Mouse (Mus musculus) splenic B cell, adult 2 months (primary cell): ENCODE data around the gene Cfap77.
A peak's percentile ranks its signal among the peaks of the same experiment; 100 is the strongest.

Source experiments
- DNase-seq: peaks from one replicate; pipeline ENCODE4 v3.0.0-alpha.2; 2011; ENCODE audit warnings: low read depth, low spot score
- H3K27me3 ChIP-seq: 2 replicates; pipeline ENCODE4 v1.6.1; 2012; ENCODE audit warnings: mild to moderate bottlenecking, low read length, moderate library complexity, mixed read lengths; ENCODE audit not compliant: control insufficient read depth, poor library complexity, insufficient read depth, severe bottlenecking
- H3K36me3 ChIP-seq: 2 replicates; pipeline ENCODE4 v1.6.1; 2012; ENCODE audit warnings: mild to moderate bottlenecking, low read length, moderate library complexity, mixed read lengths; ENCODE audit not compliant: control insufficient read depth, poor library complexity, insufficient read depth, severe bottlenecking

Cfap77 gene

GRCm38 (mm10) chr2:29031951-29032350 lies 22.9 kb downstream of the Cfap77 start:
- no peaks in the 10 kb centered on the region for H3K27me3 ChIP-seq
- no peaks in the 10 kb centered on the region for H3K36me3 ChIP-seq
- DNase-seq = no peak

- no peaks in the 10 kb centered on the region for H3K36me3 ChIP-seq
- no peaks in the 10 kb centered on the region for H3K27me3 ChIP-seq
These were observed 24.7 kb downstream of the Cfap77 start for GRCm38 (mm10) chr2:29030048-29030734.

DNA sequence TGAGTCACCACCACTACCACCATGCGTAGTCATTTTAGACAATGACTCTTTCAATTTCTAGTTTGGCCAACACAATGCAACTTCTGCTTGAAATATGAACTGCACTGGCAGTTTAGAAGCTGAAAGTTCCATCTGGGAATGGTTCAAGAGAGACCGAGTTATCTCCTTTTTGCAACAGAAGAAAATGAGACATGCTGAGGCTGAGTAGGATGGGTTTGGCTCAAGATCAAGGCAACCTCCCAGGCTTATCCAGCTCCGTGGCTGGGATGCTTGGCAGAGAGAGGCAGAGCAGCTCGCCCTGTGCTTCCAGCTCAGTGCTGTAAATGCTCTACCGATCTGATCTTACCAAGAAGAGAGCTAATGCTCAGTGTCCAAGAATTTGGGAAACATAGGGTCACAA lies 29.6 kb downstream of the Cfap77 start:
- H3K36me3 ChIP-seq = no peaks in the 10 kb centered on the region
- no peak for DNase-seq
- no peaks in the 10 kb centered on the region for H3K27me3 ChIP-seq

More at GRCm38 (mm10) chr2:29030048-29030734, 24.7 kb downstream of the Cfap77 start:
- no peak for DNase-seq

GRCm38 (mm10) chr2:29023001-29023400 lies 31.9 kb downstream of the Cfap77 start:
- Histone ChIP-seq H3K27me3 (no peaks in the 10 kb centered on the region), H3K36me3 (no peaks in the 10 kb centered on the region)
- no peak for DNase-seq

- no peak for DNase-seq
- H3K27me3 ChIP-seq = no peaks in the 10 kb centered on the region
- H3K36me3 ChIP-seq = no peaks in the 10 kb centered on the region
These were observed 33.8 kb downstream of the Cfap77 start for GRCm38 (mm10) chr2:29021025-29021424.

- DNase-seq = no peak
- no peaks in the 10 kb centered on the region for H3K36me3 ChIP-seq
- no peaks in the 10 kb centered on the region for H3K27me3 ChIP-seq
These were observed 36.2 kb downstream of the Cfap77 start for GRCm38 (mm10) chr2:29018680-29019079.

- Histone ChIP-seq H3K27me3 (no peaks in the 10 kb centered on the region), H3K36me3 (no peaks in the 10 kb centered on the region)
- peak; percentile 2 for DNase-seq
These were observed 38.0 kb downstream of the Cfap77 start for GRCm38 (mm10) chr2:29016599-29017587.

DNA sequence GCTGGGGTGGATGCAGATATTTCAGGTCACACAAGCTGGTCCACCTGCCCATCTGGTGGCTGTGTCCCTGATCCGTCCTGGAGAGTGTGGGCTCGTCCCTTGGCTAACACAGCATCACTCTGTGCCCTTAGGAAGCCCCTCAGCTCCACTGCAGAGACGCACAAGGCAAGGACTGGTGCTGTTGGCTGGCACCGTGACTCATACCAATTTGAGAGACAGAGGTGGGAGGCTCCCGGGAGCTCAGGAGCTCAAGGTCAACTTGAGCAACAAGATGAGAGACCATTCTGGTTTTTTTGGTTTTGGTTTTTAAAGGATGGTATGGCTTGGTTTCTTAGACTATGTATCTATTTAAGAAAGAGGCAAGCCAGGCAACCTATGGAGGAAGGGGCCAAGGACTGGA lies 42.3 kb downstream of the Cfap77 start:
- Histone ChIP-seq H3K27me3 (no peaks in the 10 kb centered on the region), H3K36me3 (no peaks in the 10 kb centered on the region)
- DNase-seq = no peak

- H3K27me3 ChIP-seq = no peaks in the 10 kb centered on the region
- no peak for DNase-seq
- H3K36me3 ChIP-seq = no peaks in the 10 kb centered on the region
These were observed 47.2 kb downstream of the Cfap77 start for GRCm38 (mm10) chr2:29007656-29008055.

DNA sequence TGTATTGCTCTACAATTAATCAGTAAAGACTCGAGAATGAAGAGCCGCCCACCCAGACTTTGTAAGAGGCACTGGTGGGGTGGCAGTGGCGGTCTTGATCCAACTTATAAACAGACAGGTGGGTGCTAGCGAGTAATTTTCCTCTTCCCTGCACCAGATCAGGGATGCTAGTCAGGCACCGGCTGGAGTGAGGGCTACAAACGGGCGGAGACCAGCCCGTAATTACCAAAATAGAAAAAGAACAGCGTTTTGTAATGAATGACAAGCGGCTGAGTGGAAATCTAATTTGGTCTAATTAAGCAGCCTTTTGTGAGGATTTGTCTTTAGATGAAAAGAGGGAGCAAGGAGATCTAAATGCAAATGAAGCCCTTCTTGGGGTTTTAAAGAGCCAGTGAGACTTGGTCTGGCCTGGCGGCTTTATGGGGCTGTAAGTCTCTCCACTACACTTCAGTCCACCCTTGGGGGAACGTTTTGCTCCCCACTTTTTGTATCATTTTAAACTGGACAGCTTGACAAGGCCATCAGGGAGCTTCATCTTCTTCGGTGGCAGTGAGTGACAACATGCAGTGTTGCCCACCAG lies 48.3 kb downstream of the Cfap77 start:
- Histone ChIP-seq H3K36me3 (no peaks in the 10 kb centered on the region), H3K27me3 (no peaks in the 10 kb centered on the region)
- DNase-seq = no peak

DNA sequence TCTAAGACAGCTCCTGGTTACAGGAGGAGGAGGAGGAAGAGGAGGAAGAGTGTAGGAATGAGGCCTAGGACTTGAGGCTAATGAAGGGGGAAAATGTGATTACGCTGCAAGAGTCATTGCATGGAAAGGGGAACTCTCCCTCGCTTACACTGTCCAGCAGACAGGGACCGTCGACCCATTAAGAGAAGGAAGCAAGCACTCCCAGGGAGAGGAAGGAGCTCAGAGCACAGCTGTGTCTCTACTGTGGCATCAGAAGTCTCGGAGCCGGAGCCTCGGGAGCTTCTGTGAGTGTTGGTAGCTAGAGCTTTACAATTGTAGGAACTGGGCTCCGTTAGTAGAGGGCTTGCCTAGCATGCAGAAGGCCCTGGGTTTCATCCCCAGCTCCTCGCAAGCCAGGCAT lies 50.8 kb downstream of the Cfap77 start:
- Histone ChIP-seq H3K36me3 (no peaks in the 10 kb centered on the region), H3K27me3 (no peaks in the 10 kb centered on the region)
- DNase-seq = peak; percentile 4

DNA sequence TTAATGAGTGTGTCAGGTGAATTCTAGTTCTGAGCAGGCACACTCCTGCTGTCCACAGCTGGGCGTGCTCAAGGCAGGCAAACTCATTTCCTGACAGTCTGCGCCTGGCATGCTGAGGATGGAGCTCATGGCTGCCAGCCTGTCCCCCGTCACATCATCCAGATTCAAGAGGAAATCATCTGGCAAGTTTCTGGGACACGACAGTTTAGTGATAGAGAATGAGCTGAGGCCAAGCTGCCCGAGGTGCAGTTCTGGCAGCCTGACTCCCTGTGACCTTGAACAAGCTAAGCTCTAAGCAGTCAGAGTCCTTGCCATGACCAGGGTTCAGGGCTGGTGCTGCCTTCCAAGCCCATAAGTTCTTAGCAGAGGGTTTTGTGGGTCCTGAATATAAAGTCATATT lies 56.6 kb downstream of the Cfap77 start:
- Histone ChIP-seq H3K36me3 (no peaks in the 10 kb centered on the region), H3K27me3 (no peaks in the 10 kb centered on the region)
- no peak for DNase-seq

- Histone ChIP-seq H3K36me3 (no peaks in the 10 kb centered on the region), H3K27me3 (no peaks in the 10 kb centered on the region)
- no peak for DNase-seq
These were observed 57.6 kb downstream of the Cfap77 start for GRCm38 (mm10) chr2:28997161-28997834.

DNA sequence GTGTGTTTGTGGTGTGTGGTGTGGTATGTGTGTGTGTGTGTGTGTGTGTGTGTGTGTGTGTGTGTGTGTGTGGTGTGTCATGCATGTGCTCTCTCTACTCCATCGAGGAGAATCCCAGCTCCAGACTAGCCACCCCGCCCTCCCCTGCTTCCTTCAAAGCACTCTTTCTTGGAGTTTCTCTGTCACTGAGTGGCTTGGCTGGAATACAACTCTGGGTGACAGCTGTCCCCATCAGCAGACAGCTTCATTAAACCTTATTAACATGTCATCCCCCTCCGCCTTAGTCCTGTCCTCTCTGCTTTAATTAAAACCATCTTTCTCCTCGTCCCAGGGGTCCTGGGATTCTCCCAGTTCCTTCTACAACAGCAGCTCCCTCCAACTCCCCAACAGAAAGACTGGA lies 59.4 kb downstream of the Cfap77 start:
- no peaks in the 10 kb centered on the region for H3K27me3 ChIP-seq
- no peak for DNase-seq
- H3K36me3 ChIP-seq = no peaks in the 10 kb centered on the region
